ENCODE assay signal across 22 mouse cellular contexts in the genomic region with DNA sequence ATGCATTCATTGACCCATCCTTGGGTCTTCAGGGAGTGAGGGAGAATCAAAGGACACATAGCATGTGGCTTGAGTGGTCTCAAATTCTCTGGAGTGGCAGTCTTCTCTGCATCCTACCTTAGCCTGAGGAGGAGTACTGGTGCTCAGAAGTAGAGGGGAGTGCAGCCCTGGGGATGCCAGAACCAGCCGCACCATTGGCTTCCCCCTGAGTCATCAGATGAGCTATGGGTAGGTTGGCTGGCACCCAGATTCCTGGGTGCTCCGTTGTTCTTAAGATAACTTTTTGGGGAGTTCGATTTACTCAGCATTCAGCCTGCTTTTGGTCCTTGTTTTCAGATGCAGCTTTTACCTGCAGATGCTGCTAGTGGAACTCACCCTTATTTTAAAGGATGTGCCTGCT. TPM values are rescaled to one million over a fixed set of nuclear protein-coding genes. Genes with fewer than 3 reads are reported as not detected.
DNase-seq lines count a peak whose midpoint lies in the region; ATAC-seq and TF ChIP-seq lines count a peak whose summit lies in the region.
"Had no signal": no experiment of that assay in that cellular context is flagged by ENCODE, and none has a peak within 500 bp of the region (broad histone marks: within the 10 kb centered on the region; RNA-seq: fewer than 3 reads in every experiment).

No protein-coding gene starts in this region.

- H3K36me3 ChIP-seq in midbrain, embryonic 12.5 days: no peaks in the 10 kb centered on the region
- H3K36me3 ChIP-seq in midbrain, embryonic 11.5 days (ENCODE audit: control insufficient read depth, insufficient read depth, low read length): no peaks in the 10 kb centered on the region
- H3K36me3 ChIP-seq in hindbrain, postnatal 0 days (ENCODE audit: insufficient read depth, low read length): no peaks in the 10 kb centered on the region
- H3K36me3 ChIP-seq: embryonic facial prominence, embryonic 10.5 days; heart, embryonic 12.5 days; limb, embryonic 13.5 days; liver, embryonic 15.5 days; neural tube, embryonic 12.5 days had no signal

- H3K4me2 ChIP-seq in midbrain, embryonic 12.5 days (replicated peaks): no peak overlapping the region
- no peak overlapping the region for H3K4me2 ChIP-seq in midbrain, embryonic 11.5 days
- no peak overlapping the region for H3K4me2 ChIP-seq in hindbrain, postnatal 0 days (ENCODE audit: low read depth, low read length)
- H3K4me2 ChIP-seq: heart, embryonic 12.5 days; limb, embryonic 13.5 days; liver, embryonic 15.5 days; neural tube, embryonic 12.5 days had no signal

- no peaks in the 10 kb centered on the region for H3K9me3 ChIP-seq in midbrain, embryonic 12.5 days
- no peaks in the 10 kb centered on the region for H3K9me3 ChIP-seq in midbrain, embryonic 11.5 days (ENCODE audit: control insufficient read depth, low read length)
- H3K9me3 ChIP-seq in hindbrain, postnatal 0 days (ENCODE audit: low read length): no peaks in the 10 kb centered on the region
- H3K9me3 ChIP-seq: embryonic facial prominence, embryonic 10.5 days; heart, embryonic 12.5 days; limb, embryonic 13.5 days; liver, embryonic 15.5 days; neural tube, embryonic 12.5 days had no signal

- WGBS in midbrain, embryonic 12.5 days: 88% methylated on average over 3 of the region's 3 CpGs
- WGBS in midbrain, embryonic 11.5 days: 89% methylated on average over 3 of the region's 3 CpGs
- WGBS in hindbrain, postnatal 0 days: 50% methylated on average over 3 of the region's 3 CpGs

- DNase-seq in adrenal gland, adult 2 months: peak; percentile 66
- no peak for DNase-seq in adrenal gland, postnatal 4 days (ENCODE audit: low spot score in 2 of 2)
- no peak for DNase-seq in midbrain, embryonic 11.5 days (ENCODE audit: low spot score, missing footprints)
- DNase-seq in adrenal gland, postnatal 25 days: peak; percentile 63
- no peak for DNase-seq in hindbrain, postnatal 0 days (ENCODE audit: low spot score)
- no peak for DNase-seq in left cerebral cortex, adult 18-20 months (ENCODE audit: low spot score in 2 of 2)
- DNase-seq in kidney, adult 9 months: no peak
- DNase-seq: cerebellum, adult 11 months; cerebellum, postnatal 25 days; gastrocnemius, postnatal 25 days; heart, postnatal 4 days; kidney, adult 11 months; kidney, postnatal 25 days; lung, postnatal 10 days; thymus, adult 18-20 months had no signal

- H3K9ac ChIP-seq in midbrain, embryonic 12.5 days (replicated peaks): no peak overlapping the region
- H3K9ac ChIP-seq in midbrain, embryonic 11.5 days (ENCODE audit: low read length): no peak overlapping the region
- H3K9ac ChIP-seq in hindbrain, postnatal 0 days (replicated peaks; ENCODE audit: low read length): no peak overlapping the region
- H3K9ac ChIP-seq: heart, embryonic 12.5 days; limb, embryonic 13.5 days; liver, embryonic 15.5 days; neural tube, embryonic 12.5 days had no signal

- H3K27me3 ChIP-seq in midbrain, embryonic 12.5 days: no peaks in the 10 kb centered on the region
- H3K27me3 ChIP-seq in midbrain, embryonic 11.5 days (ENCODE audit: control insufficient read depth, insufficient read depth, low read length): no peaks in the 10 kb centered on the region
- no peaks in the 10 kb centered on the region for H3K27me3 ChIP-seq in hindbrain, postnatal 0 days (ENCODE audit: insufficient read depth, low read length)
- H3K27me3 ChIP-seq: heart, embryonic 12.5 days; limb, embryonic 13.5 days; liver, embryonic 15.5 days; neural tube, embryonic 12.5 days had no signal

- H3K27ac ChIP-seq in midbrain, embryonic 12.5 days (replicated peaks): peak overlapping the region; percentile 85; the same call in 1 of the 2 replicates
- H3K27ac ChIP-seq in midbrain, embryonic 11.5 days (ENCODE audit: low read depth, low read length): no peak overlapping the region
- H3K27ac ChIP-seq in hindbrain, postnatal 0 days: peak overlapping the region; percentile 85; the same call in 1 of the 2 replicates
- H3K27ac ChIP-seq: embryonic facial prominence, embryonic 10.5 days; limb, embryonic 13.5 days; liver, embryonic 15.5 days had no signal

- no peak for TF ChIP-seq CTCF in hindbrain, postnatal 0 days (IDR thresholded peaks at IDR 0.05; ENCODE audit: low read depth)

- no peak for ATAC-seq in midbrain, embryonic 12.5 days (ENCODE audit: low FRiP score, low read depth)
- no peak for ATAC-seq in midbrain, embryonic 11.5 days (ENCODE audit: low FRiP score)
- ATAC-seq in hindbrain, postnatal 0 days: no peak

- peaks cover 38% of the 10 kb centered on the region for H3K4me1 ChIP-seq in midbrain, embryonic 12.5 days
- peaks cover 24% of the 10 kb centered on the region for H3K4me1 ChIP-seq in midbrain, embryonic 11.5 days (ENCODE audit: control insufficient read depth, insufficient read depth, low read length)
- H3K4me1 ChIP-seq in hindbrain, postnatal 0 days (ENCODE audit: insufficient read depth, low read length): peaks cover 9% of the 10 kb centered on the region; the same call in 1 of the 2 replicates
- H3K4me1 ChIP-seq: liver, embryonic 15.5 days had no signal

- no peak overlapping the region for H3K4me3 ChIP-seq in midbrain, embryonic 12.5 days
- no peak overlapping the region for H3K4me3 ChIP-seq in midbrain, embryonic 11.5 days (ENCODE audit: low read depth, low read length)
- no peak overlapping the region for H3K4me3 ChIP-seq in hindbrain, postnatal 0 days (ENCODE audit: low read length)
- H3K4me3 ChIP-seq: embryonic facial prominence, embryonic 10.5 days; erythroblast, embryonic 14.5 days; heart, embryonic 12.5 days; limb, embryonic 13.5 days; liver, embryonic 15.5 days; neural tube, embryonic 12.5 days had no signal

RNA-seq across cellular contexts. Expression of a gene that starts 10.0 kb away (rescaled TPM):
- 1 to 10 TPM; 5.6 to 8.1 TPM for total RNA-seq in adrenal gland, adult 2 months (2021)
- polyA plus RNA-seq in adrenal gland, adult 2 months (2012; rRNA removed): 3.6 and 6.1 TPM in 2 replicates
- total RNA-seq in adrenal gland, postnatal 4 days (2021): 1 to 10 TPM; 6.4 to 7.0 TPM
- 3.8 TPM in 2 replicates for polyA plus RNA-seq in midbrain, embryonic 12.5 days (2016; fragmentation: Nextera tagmentation; extraction: Ambion mirVana)
- 2.2 and 2.7 TPM in 2 replicates for polyA plus RNA-seq in midbrain, embryonic 11.5 days (2014; fragmentation: Nextera tagmentation; extraction: Ambion mirVana)
- total RNA-seq in adrenal gland, postnatal 25 days (2021): 3.5 and 3.7 TPM in 2 replicates
- 54.8 and 59.8 TPM in 2 replicates for total RNA-seq in hindbrain, postnatal 0 days (2014; rRNA removed)
- 6.0 and 6.1 TPM in 2 replicates for polyA plus RNA-seq in hindbrain, postnatal 0 days (2015; fragmentation: Nextera tagmentation; extraction: Ambion mirVana)
- total RNA-seq in left cerebral cortex, adult 18-20 months (2021): 100 to 1,000 TPM; 108 to 117 TPM
- polyA plus RNA-seq: erythroblast, embryonic 14.5 days had no signal

Comparison
In these comparisons a context has a peak if more than half of its experiments do, and no peak if none do; other contexts are left out.
1. DNase-seq: peak in adrenal gland, adult 2 months (single experiment) and adrenal gland, postnatal 25 days (single experiment); none in adrenal gland, postnatal 4 days (0 of 2), midbrain, embryonic 11.5 days (single experiment), hindbrain, postnatal 0 days (single experiment), left cerebral cortex, adult 18-20 months (0 of 2) and kidney, adult 9 months (single experiment).